Mouse (Mus musculus): ENCODE measurements around the gene Nkiras1.
"Not testable (repeated sequence)": the region's sequence is repeated elsewhere in the genome, so short reads cannot be mapped to it uniquely, and the experiment has no call there.

The Nkiras1 gene

GRCm38 (mm10) chr14:18270529-18271441, at the start of gene Nkiras1, which contains the start of gene Rpl15:
Gene Nkiras1, plus strand, starts transcription at chr14:18271136.
Gene Rpl15, minus strand, starts transcription at chr14:18271391.
- DNase-seq, result peak; percentile 98

GRCm38 (mm10) chr14:18221977-18222376, 49.0 kb upstream of the Nkiras1 start:
- no peak for DNase-seq

- not testable (repeated sequence) for DNase-seq
These were observed 45.5 kb upstream of the Nkiras1 start for GRCm38 (mm10) chr14:18225431-18225830.

GRCm38 (mm10) chr14:18226181-18226580, 44.8 kb upstream of the Nkiras1 start:
- peak; percentile 48 for DNase-seq

GRCm38 (mm10) chr14:18229751-18230150, 41.2 kb upstream of the Nkiras1 start:
- not testable (repeated sequence) for DNase-seq

- not testable (repeated sequence) for DNase-seq
These were observed 39.1 kb upstream of the Nkiras1 start for GRCm38 (mm10) chr14:18231866-18232265.

GRCm38 (mm10) chr14:18233076-18233475, 37.9 kb upstream of the Nkiras1 start:
- DNase-seq, result no peak

GRCm38 (mm10) chr14:18233981-18234960, 36.7 kb upstream of the Nkiras1 start:
- DNase-seq, result no peak

GRCm38 (mm10) chr14:18236496-18237235, 34.3 kb upstream of the Nkiras1 start:
- DNase-seq, result not testable (repeated sequence)

- no peak for DNase-seq
These were observed 33.6 kb upstream of the Nkiras1 start for GRCm38 (mm10) chr14:18237381-18237780.

- peak; percentile 100 for DNase-seq
These were observed 32.7 kb upstream of the Nkiras1 start for GRCm38 (mm10) chr14:18238131-18238749.

GRCm38 (mm10) chr14:18238750-18239731, 31.9 kb upstream of the Nkiras1 start, which contains the start of gene Nr1d2:
Gene Nr1d2, minus strand, starts transcription at chr14:18239127.
- DNase-seq, result peak; percentile 100

GRCm38 (mm10) chr14:18240132-18240531, 30.8 kb upstream of the Nkiras1 start:
- no peak for DNase-seq

- DNase-seq, result no peak
These were observed 29.1 kb upstream of the Nkiras1 start for GRCm38 (mm10) chr14:18241786-18242185.

GRCm38 (mm10) chr14:18242638-18243130, 28.3 kb upstream of the Nkiras1 start:
- DNase-seq, result peak; percentile 5

- DNase-seq, result no peak
These were observed 9.7 kb upstream of the Nkiras1 start for GRCm38 (mm10) chr14:18261203-18261602.

GRCm38 (mm10) chr14:18263427-18263826, 7.5 kb upstream of the Nkiras1 start:
- DNase-seq, result no peak

GRCm38 (mm10) chr14:18269947-18270528, 898 bp upstream of the Nkiras1 start:
- DNase-seq, result not testable (repeated sequence)

GRCm38 (mm10) chr14:18271666-18272065, 730 bp downstream of the Nkiras1 start:
- peak; percentile 19 for DNase-seq

- DNase-seq, result no peak
These were observed 3.6 kb downstream of the Nkiras1 start for GRCm38 (mm10) chr14:18274526-18274925.

Measured in cerebellum, adult 8-10 months (tissue).